Mouse (Mus musculus) embryo, embryonic 11 days (tissue): ENCODE measurements at regions not wholly inside any gene's neighbourhood (a gene's known extent, or its start where the extent isn't known, plus 50 kb on each side); places are given as distances from the start of the nearest gene placed in this dataset.

Experiments used
- DNase-seq: peaks from one replicate; pipeline ENCODE4 v3.0.0-alpha.2; 2015

DNA sequence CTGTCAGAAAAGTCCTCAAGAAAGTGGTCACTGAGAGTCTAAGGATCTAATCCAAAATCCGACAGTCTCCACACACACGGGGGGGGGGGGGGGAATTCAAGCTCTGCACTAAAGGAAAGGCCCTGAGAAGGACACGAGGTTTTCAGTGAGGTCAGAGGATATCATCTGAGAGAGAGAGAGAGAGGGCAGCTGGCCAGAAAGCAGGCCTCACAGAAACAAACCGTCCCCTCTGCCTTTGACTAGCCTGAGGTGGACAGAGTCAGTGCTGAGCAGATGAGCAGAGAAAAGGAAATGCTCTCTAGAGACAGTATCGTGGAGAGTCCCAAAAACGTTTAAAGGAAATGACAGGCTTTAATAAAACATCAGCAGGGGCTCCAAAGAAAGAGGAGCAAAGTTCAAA lies 282.0 kb downstream of the Gm49356 start:
- no peak for DNase-seq

DNA sequence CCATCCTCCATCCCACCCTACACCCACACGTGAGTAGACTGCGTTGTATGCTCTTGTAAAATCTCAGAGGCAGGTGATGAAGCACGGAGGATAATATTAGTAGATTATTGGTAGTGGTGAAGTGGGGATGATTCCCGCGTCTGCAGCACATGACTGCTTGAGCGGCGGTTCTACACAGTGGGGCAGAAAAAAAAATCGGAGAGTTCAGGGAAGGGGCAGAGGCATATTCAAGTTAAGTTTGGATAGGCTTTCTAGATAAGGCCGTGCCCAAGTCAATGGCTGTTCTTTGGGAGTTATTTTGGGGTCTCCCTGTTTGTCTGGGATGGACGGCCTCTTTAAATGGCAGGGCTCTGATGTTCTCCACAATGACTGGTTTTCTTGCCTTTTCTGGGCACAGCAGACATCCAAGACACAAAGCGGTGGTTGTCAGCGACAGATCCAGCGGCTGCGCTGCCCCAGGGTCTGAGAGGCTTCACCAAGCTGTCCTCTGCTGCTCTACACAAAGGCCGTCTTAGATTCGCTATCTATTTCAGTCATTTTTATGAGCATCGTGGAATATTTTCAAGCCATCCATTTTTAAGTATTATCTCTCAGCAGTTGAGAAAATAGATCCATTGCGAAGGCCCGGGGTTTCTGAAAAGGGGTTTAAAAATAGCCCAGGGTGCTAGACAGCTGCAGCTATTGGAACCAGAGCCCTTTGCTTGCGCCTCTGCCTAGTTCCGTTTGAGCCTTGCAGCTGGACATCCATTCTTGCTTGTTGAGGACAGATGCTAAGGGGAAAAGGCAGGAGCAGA lies 284.6 kb downstream of the Gm49356 start:
- peak; percentile 31 for DNase-seq

DNA sequence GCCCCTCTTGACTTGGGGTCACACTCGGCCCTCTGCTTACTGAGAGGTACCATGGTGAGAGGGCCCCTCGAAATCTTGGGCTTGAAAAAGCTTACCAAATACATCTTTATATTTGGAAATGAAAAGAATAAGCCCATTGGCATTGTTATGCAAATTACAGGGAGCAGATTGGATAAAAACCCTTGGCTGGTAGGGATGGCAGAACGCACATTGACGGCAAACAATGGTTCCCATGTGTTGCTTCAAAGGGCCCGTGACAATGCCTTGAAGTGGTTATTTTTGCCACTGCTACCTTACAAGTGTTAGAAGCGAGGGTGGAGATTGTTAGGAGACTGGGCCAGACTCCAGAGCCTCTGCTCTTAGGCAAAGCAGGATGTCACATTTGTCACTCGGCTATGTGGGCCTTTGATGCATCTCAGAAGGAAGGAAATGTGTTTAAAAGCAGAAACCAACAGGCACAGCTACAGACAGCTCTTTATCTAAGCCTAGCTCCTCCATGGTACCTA lies 285.2 kb downstream of the Gm49356 start:
- DNase-seq = peak; percentile 39

DNA sequence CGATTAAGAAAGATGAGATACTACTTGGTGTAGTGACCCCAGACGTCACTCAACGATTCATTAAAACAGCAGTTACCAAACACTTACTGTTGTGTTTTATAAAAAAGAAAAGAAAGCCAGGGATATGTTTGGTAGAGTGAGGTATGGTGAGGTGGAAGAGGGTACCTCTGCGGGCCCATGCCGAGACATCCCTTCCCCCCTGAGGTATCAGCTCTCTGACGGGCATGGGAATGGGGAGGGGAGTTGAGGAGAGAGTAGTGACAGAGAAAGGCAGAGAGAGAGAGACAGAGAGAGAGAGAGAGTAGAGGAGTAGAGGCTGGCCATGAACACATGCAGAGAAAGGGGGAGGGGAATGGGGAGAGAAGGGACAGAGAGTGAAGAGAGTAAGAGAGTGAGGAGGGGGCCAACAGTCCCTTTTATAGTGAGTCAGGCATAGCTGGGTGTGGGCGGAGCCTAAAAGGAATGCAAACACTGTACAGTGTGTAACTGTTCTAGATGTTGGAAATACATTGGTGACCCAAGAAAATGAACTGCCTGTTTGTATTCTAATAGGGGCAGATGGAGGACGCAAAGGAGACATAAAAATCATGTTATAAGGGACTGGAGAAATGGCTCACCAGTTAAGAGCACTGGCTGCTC lies 285.9 kb downstream of the Gm49356 start:
- no peak for DNase-seq

DNA sequence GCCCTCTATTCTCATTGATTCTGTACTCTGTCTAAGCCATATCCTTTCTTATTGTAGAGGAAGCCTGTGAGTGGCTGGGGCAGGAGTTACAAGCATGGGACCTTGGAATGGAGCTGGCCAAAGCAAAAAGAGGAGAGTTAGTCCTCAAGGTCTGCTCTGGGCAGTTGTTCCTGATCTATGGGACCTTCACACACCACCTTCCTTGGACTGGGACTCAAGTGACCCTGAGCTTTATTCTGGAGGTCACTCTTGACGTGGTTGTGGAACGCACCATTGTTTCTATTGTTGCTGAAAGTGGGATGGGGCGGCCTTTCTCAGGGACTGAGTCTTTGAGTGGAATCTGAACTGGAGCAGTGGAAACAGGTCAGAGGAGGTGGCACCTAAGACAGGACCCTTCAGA lies 291.0 kb downstream of the Gm49356 start:
- no peak for DNase-seq

DNA sequence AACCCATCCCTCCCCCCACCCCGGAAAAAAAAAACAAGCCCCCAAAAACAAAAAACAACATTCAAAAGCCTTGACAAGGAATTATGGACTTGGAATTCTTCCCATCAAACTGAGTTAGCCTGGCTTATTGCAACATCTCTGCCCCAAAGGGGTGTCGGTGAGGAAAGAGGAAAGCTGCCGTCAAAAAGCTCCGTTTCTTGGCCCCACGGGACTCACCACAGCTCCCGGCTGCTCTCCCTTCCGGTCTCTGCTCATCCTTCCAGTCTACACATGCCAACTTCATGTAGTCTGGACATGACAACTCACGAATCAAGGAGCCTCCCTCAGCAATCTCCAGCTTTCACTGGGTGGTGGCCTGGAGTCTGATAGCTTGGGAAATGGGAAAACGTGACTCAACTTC lies 295.4 kb downstream of the Gm49356 start:
- no peak for DNase-seq

DNA sequence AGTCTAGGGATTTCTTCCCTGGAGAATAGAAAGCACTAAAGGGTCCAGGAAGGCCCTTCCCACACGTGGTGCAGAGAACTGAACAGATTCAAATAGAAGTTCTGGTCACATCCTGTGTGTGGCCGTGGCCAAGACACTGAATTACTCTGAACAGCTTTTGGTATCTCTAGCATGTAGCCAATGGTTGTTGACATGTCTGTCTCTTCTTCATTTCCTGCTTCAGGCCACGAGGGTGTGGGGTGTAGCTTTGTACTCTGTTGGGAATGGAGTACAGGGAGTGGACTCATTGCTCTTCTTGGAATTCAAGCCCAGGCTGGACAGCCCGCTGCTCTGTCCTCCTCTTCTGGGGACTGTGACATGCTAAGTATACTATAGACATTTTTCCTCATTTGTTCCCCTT lies 298.5 kb downstream of the Gm49356 start:
- no peak for DNase-seq

DNA sequence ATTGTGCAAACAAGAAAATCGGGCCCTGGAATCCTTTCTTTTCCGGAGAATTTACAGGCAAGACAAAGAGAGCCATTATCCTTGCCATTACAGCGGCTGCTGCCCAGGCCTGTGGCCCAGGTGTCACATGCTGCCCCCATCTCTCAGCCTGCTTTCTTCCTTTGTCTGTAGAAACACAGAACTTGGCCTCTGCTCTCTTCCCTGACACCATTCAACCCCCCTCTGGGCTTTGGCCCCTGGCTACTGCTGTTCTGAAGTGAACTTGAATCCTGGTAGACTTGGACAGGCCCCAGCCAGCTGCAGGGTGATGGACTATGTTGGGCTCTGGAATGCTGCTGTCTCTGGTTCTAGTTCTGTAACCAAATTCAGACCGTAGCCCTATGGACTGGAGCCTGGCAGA lies 299.3 kb downstream of the Gm49356 start:
- DNase-seq = peak; percentile 39

DNA sequence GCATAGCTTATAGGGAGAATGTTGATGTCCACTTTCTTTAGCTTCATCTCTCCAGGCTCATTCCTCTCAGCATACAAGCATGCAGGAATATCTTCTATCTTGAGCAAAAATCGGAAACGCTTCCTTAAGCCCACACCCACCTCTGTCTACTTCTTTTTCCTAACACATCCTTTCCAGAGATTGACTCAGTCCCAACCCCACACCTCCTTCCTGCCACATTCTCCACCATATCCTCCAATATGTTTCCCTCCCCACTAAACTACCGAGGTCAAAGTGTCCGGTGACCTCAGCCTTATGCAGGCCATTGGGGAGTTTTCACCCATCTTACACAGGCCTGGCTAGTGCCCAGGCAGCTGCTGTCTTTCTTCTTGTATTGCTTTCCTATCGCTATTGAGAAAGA lies 301.4 kb downstream of the Gm49356 start:
- DNase-seq = no peak

DNA sequence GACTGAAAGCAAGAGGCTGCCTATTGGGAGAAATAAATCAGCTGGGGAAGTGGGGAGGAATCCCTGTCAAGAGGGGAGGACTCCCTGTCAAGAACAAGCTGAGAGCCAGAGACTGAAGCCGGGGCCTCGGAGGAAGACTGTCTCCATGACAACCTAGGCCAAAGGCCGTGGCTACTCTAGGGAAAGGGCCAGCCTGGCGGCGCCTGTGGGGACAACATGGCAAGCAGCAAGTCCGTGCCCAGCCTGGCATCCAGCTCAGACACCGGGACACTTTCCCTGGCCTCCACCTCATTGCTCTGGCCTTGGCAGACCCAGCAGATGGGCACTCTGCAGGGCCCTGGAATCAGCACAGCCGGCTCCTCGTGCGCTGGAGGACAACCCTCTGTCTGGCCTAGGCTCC lies 305.3 kb downstream of the Gm49356 start:
- peak; percentile 61 for DNase-seq

DNA sequence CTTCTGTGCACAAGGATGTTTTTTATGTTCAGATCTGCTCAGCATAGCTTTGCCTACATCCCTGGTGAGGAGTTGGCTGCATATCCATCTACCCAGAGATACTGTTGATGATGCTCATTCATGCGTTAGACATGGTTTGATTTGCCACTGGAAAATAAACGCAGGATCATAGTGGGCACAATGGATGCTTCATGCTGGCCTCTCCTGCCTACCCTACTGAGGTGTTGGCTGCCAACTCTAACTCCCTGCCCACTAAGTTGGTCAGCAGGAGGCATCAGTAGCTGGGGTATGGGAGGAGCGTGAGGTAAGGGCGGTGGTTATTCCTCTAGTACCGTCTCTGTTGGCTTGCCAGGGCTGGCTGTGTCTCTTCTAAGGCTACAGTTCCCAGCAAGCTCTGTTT lies 307.3 kb downstream of the Gm49356 start:
- no peak for DNase-seq

DNA sequence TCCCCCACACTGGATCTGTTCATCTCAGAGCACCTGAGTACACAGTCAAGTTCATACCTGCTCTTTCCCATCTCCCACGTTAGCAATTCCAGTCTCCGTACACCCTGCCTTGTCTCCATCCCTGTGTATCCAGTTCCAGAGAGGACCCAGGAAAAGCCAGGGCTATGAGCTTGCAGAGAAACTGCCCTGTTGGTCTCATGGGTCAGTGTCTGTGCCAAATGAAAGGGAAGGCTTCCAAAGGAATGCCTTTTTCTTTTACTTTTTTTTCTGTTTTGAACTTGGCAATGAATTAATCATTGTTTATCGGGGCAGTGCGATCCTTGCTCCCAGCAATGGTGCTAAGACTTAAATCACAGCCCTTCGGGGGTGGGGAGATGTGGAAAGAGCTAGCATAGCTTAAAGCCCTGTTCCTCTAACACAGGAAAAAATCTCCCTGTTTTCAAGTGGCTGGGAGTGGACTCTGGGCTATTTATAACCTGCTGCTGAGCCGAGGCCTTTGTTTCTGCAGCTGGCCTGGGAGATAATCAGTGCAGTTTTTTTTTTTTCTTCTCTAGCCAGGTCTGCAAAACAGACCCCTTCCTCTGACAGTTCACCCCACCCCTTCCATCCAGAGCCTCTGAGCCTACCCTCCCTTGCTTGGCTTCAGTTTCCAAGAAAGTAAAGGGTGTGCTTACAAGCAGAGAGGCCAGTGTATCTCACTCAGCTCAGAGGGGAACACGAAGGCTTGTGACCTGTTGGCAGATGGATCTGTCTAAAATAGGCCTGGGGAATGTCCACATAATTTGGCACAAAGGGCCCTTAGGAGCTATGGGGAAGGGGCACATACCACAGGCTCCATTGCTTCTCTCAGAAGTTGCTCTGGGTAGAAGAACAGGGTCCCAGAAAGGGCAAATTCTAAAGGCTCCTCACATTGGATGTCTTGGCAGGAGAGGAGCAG lies 308.6 kb downstream of the Gm49356 start:
- peak; percentile 76 for DNase-seq

DNA sequence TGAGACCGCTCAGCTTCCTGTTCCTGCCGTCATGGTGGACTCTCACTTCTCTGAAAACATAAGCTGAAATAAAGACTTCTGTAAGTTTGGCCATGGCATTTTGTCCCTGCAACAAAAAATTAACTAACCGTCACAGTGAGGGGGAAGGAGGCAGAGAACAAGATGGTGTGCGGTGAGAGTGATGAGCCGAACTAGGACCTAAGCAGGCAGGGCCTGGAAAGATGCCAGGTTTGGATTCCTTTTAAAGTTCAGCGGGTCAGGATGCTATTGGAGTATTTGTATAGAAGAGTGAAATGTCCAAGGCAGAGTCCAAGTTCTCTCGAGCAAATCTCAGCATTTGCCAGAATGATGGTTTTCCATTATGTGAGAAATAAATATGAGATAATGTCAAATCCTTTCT lies 312.3 kb downstream of the Gm49356 start:
- DNase-seq = no peak

DNA sequence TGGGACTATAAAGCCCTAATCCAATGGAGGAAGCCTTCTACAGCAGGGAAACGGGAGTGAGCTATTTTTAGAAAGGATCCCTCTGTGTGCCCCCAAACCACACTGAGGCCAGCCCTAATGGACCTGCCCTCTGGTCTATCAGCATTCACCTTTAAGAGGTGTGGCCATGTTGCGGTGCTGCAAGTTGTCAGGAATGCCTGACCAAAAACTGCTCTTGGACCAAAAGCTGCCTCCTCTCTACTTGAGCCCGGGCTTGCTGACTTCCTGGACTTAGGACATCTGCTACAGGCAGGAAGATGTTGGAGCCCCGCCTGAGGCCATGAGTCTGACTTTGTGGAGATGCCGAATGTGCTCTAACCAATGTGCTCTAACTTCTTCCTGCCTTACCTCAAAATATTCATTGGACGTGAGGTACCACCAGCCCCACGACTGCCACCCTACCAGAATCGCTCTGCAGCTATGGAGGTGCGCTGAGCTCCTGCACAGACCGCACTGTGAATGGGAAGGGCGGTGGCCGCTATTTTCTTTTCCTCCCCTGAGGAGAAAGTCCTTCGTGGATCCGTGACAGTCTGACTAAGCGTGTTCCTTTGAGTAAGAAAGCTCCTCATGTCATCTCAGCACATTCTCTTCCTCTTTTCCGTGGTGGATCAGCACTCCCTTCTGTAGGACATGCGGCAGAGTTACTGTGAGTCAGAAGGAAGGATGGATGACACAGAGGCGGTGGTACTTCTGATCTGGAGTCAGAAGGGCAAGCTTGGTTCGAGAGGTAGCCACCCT lies 313.0 kb downstream of the Gm49356 start:
- no peak for DNase-seq

DNA sequence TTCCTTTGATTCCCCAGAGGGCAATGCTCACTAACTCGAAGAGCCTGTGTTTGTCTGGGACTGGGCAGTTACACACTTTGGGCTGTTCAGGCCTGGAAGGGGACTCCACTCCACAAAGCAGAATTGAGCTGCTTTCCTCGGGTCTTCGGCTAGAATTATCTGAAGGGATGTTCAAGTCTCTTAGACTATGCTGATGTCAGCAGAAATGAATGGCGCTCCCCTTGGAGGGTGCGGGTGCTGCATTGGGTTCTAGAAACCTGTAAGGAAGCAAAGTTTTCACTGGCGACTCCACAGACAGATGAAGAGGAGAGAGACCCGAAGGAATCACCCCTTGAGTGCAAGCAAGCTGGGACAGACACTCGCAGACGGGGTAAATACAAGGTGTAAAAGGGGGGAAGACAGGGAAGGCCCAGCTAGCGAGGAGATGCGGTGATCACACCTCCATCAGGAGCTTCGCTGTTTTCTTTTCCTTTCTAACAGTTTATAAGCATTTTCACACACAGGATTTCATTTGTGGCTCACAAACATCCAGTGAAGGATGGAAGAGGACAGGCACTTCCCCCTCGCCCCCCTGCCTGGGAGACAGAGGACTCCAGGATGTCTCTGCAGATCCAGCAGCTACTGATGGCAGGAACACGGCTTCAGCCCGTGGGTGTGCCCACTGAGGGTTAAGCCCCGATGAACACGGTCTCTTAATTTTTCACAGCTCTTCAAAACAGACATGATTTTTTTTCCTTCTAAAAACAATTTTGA lies 314.2 kb downstream of the Gm49356 start:
- no peak for DNase-seq

DNA sequence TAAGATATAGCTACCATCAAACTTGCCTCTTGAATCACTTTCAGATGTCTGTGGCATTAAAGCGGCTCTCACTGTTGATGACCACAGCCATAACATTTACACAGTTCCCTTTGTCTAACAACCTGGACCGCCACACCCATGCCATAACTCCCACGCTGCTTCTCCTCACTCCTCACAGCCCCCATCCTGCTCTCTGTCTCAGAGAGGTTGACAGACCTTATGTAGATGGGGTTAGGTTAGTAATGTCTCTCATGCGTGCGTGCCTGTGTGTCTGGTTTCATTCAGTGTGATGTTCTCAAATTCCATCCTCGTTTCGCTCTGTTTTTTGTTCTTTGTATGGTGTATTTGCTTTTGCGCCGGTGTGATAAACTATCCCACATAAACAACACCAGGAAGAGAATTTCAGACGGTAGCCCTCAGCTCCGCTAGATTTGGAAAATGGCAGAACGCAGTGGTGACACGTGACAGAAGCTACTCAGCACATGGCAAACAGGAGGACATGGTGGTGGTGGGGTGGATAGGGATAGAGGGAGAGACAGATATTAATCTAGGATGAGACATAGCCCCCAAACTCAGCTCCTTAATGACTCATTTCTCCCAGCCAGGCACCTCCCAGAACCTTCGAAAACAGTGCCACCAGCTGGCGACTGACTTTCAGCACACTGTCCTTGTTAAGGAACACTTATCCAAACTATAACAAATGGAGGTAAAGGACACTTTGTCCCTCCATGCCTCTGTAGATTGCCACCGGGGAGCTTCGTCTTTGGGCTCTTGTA lies 314.9 kb downstream of the Gm49356 start:
- peak; percentile 64 for DNase-seq

DNA sequence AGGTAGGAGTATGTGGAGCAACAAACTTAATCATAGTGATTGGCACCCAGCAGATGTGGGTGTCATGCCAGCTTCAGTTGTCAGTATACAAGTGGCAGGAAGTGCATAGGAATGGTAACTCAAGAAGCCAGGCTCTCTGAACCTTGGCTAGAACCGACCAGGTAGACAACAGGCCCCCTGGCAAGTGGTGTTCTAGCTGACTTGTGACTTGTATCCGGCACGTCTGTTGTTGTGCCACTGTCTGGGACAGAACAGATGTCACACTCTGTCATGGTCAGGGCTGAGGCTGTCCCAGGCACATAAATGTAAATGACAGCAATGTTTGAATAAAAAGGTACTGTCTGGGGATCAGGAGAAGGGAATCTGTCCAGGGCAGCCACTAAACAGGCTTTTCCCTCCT lies 316.0 kb downstream of the Gm49356 start:
- DNase-seq = no peak

DNA sequence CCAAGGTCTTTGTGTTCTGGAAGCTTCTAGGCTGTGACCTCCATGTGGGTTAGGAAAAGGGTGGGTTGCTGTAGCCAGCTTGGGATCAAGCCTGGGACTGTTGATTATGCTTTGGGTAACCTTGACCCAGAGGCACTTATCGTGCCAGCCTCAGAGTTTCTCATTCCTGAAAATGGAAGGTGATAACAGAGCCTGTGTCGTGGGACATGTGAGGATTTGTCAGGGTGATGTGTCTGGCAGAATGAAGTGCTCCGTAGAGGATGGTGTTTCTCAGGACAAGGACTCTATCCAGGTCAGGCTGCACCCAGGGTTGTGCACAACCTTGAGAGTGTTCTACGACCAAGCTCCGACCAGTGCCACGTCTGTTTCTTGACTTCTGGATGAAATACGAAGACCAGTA lies 316.4 kb downstream of the Gm49356 start:
- no peak for DNase-seq

DNA sequence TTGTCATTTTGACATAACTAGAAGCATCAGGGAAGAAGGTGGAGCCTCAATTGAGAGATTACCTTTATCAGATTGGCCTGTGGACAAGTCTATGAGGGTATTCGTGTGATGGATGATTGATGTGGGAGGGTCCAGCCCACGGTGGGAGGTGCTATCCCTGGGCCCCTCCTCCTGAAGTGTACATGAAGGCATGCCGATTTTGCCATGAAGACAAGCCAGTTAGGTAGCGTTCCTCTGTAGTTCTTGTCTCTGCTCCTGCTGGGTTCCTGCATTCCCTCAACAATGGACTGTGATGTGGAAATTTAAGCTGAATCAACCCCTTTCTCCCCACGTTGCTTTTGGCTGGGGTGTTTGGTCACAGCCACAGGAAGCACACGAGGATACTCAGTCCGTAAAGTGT lies 317.5 kb downstream of the Gm49356 start:
- DNase-seq = no peak

DNA sequence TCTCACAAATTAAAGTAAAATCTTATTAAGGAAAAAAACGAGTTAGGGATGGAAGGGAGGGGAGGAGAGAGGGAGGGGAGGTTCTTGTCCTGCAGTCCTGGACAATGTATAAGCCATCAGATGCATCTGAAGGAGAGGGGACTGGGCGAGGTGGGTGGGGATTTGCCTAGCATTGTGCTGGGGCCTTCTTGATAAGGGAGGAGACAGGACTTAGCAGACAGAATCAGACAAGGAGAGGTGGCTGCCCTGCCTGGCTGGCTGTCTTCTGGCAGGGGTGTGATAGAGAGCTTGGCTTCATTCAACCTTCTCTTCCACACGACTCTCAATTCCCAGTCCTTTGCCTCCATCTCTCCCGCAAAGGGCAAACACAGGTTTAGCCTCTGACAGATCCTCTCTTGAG lies 318.9 kb downstream of the Gm49356 start:
- no peak for DNase-seq

DNA sequence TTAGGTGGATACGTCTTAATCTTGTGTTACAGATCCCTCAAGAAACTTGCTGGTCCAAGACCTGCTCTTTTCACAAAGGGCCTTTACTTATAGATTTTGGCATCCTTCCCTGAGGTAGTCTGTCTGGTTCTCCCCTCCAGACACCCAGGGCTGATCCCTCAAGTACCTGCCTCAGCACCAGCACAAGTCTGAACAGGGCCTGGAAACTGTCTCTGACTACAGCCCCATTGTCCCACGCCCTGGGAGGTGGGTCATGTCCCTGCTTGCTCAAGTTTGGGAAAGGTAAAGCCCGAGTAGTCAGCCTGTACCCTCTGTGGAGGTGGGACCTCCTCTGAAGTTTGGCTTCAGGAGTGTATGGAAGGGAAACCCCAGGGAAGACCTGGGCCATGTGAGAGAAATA lies 323.3 kb downstream of the Gm49356 start:
- DNase-seq = no peak
